Mouse (Mus musculus) frontal cortex, adult 2 months (tissue): ENCODE results near the gene 1700028P14Rik. TPM values are rescaled to one million over a fixed set of nuclear protein-coding genes. Genes with fewer than 3 reads are reported as not detected.

Experiments
- DNase-seq, 2 experiments: peaks; one replicate each; pipeline ENCODE4 v3.0.0; 2022; ENCODE audit warnings: low spot score in 1 of 2; ENCODE audit errors: extremely low spot score in 1 of 2
- polyA plus RNA-seq: library from polyadenylated mRNA; depleted of rRNA; stranded (reverse); fragments of >200 nt; gene quantifications from 2 replicates; pipeline ENCODE4 v1.2.3, GENCODE M21; 2012

1700028P14Rik gene
- polyA plus RNA-seq, 1 experiment = 1.1 TPM

DNA sequence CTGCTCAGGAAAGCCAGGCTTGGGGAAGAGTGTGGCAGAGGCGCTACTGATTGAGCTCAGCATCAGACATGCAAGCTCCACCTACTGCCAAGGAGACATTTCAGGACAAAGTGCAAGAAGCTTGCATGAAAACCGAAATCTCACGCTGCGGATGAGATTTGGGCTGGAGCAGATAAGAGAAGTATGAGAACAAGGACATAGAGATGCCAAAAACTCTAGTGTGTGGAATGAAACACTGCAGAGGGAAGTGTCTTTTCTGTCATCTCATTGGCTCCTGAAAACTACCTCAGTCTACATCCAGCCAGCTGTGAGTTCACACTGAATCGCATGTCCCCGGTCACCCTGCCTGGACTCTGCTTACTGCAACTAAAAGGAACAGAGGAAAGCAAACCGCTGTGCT, 38.3 kb downstream of the 1700028P14Rik start:
- no peak for DNase-seq

DNA sequence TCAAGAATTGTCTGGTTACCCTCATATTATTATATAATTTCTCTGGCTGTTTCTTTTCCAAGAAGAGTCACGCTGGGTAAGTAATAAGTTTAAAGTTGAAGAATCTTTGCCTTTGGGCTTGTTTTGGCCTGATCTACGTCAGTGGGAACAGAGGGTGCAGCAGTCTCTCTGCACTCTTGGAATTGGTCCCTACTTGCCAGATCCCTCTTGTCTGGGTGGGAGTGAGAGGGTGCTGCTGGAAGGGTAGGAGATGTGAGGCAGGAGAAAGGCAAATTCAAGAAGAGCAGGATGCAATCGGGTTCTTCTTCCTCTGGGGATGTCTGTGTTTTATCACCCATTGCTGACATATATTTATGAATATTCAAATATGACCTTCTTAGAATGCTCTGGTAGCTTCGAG, 42.9 kb downstream of the 1700028P14Rik start:
- peak in 1 of 2 experiments; percentile 44 for DNase-seq

DNA sequence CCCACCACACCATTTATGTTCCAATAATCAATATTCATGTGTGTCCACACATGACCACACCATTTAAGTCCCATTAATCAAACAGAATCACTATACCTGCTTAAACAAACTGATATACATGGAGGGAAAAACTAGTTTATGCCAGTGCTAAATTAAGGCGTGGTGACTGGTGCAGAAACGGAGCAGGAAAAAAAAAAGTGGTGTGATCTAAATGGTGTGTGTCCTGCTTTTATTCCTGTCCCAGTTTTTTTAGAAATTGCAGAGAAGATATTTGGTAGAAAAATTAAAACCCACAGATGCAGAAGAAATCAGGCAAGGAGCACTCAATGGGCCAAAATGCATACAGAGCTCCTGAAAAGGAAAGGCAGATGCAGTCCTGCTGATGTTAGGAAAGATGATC, 44.7 kb downstream of the 1700028P14Rik start:
- DNase-seq = no peak

DNA sequence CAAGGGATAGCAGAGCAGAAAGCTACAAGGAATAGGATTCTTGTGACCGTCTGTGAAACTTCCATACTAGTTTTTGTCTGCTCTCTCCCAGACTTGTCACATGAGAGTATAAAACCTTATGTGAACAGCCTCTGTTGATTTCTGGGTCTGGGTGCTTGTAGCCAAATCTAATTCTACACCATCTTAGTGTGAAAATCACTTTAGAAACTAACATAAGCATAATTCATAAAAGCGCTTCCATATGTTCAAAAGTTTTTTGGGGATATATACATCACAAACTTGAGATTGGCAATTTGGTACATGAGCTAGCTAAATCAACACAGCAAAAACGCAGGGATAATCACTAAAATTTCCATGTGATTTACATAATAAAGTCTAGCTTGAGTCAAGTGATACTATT, 57.7 kb downstream of the 1700028P14Rik start:
- peak in 1 of 2 experiments; percentile 45 for DNase-seq

DNA sequence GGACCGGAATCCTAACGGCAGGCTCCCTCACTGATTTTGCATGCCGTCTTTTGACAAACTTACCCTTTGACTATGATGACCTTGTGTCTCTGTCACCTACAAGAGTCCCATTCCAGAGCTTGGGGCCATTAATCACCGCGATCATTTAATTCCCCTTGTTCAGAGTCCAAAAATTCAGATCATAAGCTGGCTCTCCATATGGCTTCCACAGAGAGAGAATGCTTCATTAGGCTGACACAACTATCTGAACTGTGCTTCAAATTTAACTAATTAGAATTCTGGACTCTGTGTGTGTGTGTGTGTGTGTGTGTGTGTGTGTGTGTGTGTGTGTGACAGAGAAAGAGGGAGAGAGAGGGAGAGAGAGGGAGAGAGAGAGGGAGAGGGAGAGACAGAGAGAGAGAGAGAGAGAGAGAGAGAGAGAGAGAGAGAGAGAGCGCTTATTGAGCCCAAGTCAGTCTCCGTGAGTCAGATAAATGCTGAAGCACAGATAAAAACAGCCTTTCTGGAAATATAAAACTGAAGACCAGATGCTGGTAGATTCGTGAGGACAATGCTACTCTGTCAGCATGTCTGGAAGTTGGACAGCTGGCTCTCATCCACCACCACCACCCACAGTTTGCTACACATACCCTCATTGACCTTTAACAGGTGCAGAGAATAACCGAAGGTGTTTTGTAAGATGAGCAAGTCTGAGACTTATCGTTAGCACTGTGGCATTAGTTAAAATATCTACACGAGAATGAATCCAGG, 73.8 kb downstream of the 1700028P14Rik start:
- peak in 1 of 2 experiments; percentile 61 for DNase-seq

DNA sequence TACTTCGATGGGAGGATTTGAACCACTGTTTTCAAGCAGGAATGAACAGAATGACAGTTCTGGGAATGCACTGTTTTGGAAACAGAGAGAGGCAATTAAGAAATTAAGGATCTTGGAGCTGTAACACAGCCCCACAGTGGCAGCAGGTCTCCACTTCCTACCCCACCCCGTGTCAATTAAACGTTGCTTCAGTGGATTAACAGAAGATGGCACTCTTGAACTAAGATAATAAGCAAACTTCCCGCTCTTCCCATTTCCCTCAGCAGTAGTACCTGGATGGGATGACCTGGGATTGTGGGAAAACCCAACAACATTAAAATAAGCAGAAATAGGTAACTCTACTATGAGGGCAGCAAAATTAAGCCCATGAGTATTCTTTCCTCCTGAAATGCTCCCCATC, 75.9 kb downstream of the 1700028P14Rik start:
- DNase-seq = peak in 1 of 2 experiments; percentile 30

DNA sequence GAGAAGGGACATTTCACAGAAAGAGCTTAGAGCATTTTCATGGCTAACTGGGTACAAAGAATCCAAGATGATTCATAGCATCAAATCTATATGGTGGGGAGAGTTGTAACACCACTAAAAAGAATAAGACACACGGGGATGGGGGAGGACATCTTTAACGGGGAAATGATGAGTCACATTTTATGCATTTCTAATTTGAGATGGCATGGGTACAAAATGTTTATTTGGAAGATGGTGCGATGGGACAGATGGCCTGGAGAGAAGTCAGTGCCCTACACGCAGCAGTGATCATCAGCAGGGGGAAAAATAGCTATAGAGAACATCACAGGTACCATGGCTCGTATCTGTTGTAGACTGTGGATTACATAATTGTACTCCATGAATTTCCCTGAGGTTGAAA, 88.9 kb downstream of the 1700028P14Rik start:
- DNase-seq = peak; percentile 35 to 72

DNA sequence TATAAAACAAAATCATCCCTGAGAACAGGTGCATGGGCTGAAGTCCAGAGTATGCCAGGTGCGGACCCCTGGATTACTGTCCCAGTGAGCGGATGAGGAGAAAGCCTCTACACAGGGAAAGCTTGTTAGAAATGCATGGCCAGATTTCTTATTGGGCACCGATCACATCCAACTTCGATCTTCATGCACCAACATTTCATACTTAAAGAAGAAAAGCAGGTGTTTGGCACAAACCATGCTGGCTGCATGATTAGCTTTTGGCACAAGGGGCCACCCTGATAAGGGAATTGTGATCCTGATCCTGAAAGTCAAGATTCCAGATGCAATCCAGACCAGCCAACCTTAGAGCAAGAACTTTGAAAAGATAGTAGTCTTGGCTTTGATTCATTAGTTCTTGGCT, 90.0 kb downstream of the 1700028P14Rik start:
- DNase-seq = no peak

DNA sequence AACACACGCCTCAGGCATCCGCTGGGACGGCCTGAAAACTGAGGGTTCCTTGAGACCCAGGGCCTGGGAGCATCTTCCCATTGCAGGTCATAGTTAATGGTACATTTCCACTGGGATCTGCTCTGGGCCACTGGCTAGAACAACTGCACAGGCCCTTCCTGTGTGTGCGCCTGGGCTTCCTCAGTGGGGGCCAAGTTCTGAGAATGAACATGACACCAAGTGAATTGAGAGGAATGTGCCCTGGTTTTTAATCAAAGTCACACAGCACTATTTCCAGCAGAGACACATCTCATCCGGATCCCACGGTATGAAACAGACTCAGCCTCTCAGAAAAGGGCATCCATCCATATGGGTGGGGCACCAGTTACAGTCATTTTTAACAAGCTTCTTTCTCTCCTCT, 90.6 kb downstream of the 1700028P14Rik start:
- no peak for DNase-seq

DNA sequence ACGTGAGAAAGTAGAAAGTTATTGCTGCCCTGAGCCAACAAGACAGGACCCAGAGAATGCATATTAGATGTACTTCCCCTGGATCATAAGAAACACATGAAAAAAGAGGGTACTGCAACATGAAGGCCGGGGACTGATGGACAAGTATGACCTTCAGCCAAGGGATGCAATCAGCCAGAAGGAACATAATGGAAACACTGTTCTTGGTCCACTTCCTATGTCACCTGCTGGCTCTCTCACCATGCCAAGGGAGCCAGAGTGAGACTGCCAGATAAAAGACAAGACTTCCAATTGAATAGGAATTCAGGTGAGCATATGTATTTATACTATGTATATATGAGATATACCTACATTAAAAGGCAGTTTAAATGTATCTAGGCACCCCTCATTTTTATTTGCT, 99.2 kb downstream of the 1700028P14Rik start:
- no peak for DNase-seq

DNA sequence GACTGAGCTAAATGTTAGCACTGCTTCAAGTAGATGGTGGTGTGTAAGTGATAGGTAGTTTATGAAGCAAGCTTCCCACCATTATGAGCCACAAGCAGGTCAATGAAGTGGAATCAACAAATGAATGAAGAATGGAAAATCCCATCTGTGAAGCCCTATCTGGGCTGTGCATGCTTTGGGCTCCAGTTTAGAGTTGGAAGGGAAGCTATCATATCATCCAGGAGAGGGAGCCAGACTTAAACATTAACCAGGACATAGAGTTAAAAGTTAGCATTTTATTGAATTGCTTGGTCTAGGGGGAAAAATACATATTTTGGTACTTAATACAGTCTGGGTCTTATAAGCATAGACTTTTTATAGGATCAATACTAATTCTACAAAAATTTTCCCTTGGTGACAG, 107.0 kb downstream of the 1700028P14Rik start:
- DNase-seq = peak in 1 of 2 experiments; percentile 62

DNA sequence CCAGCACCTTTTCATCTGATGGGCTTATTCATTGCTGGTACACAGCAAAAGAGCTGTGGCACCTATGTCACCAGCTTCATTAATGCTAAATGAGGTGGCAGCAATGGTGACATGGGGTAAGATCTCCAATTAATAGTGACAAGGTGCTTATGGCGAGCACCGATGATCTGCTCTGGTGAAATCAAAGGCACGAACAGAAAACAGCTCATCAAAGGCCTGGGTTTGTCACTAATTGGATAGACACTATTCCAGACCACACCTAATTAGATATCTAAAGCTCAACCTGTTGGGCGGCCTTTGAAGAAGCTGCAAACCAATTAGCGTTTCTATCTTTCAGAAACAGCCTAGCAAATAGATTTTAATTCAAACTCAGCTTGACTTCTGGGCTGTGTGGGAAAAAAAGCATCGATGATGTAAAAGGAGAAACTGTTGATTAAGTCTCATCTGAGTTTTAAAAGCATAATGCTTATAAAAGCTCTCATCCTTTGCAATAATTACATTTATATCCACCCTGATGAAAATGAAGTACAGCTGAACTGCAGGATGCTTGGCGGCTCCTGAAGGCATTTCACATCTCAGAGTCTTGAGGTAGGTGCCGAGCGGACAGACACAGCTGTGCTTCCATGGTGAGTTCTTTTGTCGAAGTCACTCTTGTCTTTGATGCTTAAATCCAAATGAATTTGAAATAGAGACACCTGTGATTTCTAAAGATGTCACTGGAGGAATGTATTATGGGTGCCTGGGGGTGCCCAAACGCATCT, 109.2 kb downstream of the 1700028P14Rik start:
- DNase-seq = no peak

DNA sequence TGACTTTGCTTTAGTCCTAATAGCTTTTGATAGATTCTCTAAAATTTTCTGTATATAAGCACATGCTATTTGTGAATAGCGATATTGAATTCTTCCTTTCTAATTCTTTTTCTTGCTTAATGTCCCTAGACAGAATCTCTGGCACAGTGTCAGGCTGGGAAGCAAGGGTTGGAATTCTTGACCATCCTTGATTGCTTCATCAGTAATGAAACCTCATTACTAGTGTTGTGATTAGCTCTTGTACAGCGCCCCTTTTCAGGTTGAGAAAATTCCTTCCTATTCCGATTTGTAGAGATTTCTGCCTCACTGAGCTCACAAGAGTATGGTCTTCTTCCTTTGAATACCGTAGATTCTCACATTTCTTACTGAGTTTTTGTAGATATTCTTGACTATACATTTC, 109.9 kb downstream of the 1700028P14Rik start:
- DNase-seq = no peak

DNA sequence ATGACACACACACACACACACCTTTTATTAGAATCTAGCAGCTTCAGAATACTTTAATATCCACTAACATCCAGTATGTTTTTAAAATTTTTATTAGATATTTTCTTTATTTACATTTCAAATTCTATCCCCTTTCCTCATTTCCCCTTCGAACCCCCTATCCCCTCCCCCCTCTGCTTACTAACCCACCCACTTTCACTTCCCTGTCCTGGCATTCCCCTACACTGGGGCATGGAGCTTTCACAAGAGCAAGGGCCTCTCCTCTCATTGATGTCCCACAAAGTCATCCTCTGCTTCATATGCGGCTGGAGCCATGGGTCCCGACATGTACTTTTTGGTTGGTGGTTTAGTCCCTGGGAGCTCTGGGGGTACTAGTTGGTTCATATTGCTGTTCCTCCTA, 116.9 kb downstream of the 1700028P14Rik start:
- no peak for DNase-seq

DNA sequence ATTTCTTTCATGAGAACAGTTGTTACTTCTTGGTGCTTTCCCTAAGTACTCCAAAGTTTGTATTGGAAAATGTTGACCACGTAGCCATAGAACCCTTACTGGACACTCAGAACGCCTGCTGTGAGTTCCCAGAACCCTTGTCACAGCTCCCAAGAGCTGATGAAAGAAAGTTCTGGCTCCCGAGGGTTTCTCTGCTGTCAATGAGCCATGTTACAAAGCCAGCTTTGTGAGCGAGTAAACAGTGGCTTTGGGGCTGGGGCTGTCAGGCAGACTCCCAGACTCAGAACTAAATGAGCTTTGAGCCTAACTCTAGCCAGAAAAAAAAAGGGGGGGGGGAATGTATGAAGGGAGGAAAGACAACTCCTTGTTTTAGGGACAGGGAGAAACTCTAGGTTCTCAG, 120.7 kb downstream of the 1700028P14Rik start:
- DNase-seq = peak; percentile 26 to 45

DNA sequence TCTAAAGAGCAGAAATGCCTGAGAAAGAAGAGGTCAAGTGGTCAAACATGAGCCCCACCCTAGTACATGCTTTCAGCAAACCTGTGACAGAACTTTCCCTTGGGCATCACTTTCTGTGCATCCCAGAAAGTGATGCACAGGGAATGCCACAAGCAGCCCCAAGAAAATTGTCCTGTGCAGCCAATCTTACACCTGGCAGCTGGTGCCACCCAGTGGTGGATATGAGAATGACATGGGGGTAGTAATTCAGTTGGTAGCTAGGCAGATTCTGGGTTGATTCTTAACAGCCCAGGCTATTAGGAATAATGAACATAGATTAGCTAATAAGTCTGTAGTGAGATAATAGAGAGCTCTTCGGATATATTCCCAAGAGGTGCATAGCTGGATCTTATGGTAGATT, 128.9 kb downstream of the 1700028P14Rik start:
- DNase-seq = peak; percentile 27 to 89

DNA sequence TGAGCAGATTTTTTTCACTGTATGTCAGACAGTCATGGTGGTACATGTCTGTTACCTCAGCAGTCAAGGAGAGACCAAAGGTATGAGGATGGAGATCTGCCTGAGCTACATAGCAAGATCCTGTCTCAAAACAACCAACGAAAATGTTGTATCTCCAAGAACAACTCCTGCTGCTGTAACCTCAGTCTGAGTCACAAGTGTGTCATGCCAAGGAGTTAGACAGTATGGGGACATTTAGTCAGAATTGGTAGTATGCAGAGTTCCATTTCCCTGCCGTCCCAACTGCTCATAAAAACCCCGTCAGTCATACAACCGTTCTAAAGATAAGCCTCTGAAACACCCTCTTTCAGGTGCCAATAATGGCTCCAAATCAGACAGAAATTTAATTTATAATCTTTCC, 130.8 kb downstream of the 1700028P14Rik start:
- DNase-seq = no peak

DNA sequence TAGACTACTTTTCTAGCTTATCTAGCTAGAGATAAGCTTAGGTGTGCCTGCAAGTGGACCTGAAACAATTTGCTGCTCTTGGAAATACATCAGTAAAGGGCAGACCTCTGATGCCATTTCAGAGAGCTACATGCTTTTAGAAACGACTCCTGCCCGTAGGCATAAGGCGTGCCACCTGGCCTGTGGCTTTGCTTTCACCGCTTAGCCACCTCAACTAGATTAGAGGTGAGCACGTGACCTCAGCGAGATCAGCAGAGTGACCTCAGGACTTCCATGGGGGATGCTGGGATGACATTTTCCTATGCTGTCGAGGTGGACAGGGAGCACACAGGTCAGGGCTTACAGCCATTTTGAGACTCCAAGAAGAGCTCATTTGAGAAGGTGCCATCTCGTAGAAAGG, 131.5 kb downstream of the 1700028P14Rik start:
- no peak for DNase-seq

DNA sequence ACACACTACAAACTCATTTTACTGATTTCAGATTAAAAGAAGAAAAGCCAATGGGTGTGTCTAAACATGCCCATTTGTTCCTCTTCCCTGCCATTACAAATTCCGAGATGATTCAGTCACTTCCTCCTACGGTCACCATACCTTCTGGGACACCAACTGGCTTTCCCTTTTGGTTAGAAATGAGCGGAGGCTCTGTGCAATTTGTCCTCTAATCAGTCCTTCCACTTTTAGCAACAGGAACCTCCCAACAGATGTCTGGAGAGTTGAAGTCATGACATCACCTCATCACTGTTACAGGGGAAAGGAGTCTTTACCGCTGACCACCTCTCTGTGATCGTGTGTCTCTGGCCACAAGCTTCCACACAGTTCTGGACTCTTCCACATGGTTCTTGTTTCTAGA, 132.0 kb downstream of the 1700028P14Rik start:
- DNase-seq = peak; percentile 20 to 70

DNA sequence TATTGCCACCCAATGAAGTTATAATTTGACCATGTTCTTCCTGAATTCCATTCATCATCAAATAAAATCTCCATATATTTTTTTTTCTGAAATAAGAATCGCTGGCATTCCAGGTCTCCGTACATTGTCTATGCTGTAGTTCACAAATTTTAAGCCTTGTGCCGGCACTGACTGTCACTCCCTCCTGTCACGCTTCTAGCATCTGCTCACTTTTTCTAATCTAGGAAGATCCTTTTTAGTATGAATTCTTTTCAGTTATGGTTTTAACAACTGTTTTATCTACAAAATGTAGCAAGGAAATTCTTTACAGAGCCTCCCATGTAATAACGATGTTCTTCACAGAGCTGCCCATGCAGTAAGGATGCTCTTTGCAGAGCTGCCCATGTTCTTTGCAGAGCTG, 134.1 kb downstream of the 1700028P14Rik start:
- peak; percentile 15 to 65 for DNase-seq

DNA sequence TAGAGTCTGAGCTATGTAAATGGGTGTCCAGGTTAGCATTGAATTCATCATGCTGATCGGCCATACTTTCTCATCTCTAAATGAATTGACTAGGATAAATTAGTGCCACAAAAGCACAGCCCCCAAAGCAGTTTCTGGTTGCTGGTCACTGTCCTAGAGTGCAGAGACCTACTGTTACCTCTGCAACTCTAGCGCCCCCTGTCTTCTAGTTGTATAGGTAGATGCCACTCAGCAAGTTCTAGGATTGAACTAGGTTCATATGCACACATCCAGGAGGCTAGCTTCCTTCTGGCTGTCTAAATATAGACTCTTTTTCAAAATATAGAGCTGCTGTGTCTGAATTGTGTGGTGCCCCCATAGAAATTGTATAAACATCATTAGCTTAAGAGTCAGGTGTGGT, 141.3 kb downstream of the 1700028P14Rik start:
- no peak for DNase-seq
